Mouse (Mus musculus) ES-E14 (cell line): ENCODE measurements around the gene Kif19a.

Experiments
- HCFC1 ChIP-seq: IDR thresholded peaks from 2 replicates; pipeline ENCODE4 v1.6.1; 2012; ENCODE audit warnings: low read length, inconsistent platforms, borderline replicate concordance; ENCODE audit not compliant: insufficient read depth
- MAFK ChIP-seq: IDR thresholded peaks from 2 replicates; pipeline ENCODE4 v1.6.1; 2014; ENCODE audit warnings: mild to moderate bottlenecking, low read depth, low read length, inconsistent platforms; ENCODE audit not compliant: insufficient read depth
- ZC3H11A ChIP-seq: IDR thresholded peaks from 2 replicates; pipeline ENCODE4 v1.6.1; 2012; ENCODE audit warnings: low read depth, mild to moderate bottlenecking, inconsistent platforms, low read length, borderline replicate concordance
- ZNF384 ChIP-seq: IDR thresholded peaks from 2 replicates; pipeline ENCODE4 v1.6.1; 2012; ENCODE audit warnings: low read depth, low read length, inconsistent platforms

DNA sequence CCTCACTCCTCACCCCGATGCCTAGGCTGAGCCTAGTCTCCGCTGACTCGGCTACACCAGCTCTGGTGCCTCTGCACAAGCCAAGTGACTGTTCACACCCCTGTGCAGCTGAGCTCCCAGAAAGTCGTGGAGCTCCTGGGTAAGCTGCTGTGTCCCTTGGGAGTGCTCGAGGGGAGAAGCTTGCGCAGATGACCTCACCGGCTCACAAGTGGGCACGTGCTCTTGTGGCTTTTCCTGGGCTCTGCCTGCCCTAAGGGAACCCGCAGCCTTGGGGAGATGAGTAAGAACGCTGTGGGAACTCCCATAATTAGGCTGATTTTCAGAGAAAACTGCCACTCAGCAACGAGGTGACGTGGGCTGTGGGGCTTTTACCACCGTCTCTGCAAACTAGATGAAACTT is 42.2 kb upstream of the Kif19a start:
- TF ChIP-seq MAFK (no peak), HCFC1 (no peak), ZC3H11A (no peak), ZNF384 (no peak)
